Mouse (Mus musculus): ENCODE results near the gene Emid1.

Emid1 gene

GRCm38 (mm10) chr11:5176685-5177084 lies 24.6 kb upstream of the Emid1 start:
- Histone ChIP-seq H3K27me3 (ENCODE audit: control insufficient read depth, insufficient read depth, low read length, poor library complexity, severe bottlenecking) (no peaks in the 10 kb centered on the region), H3K36me3 (ENCODE audit: control insufficient read depth, insufficient read depth, low read length, poor library complexity, severe bottlenecking) (no peaks in the 10 kb centered on the region)
- DNase-seq (ENCODE audit: low read depth, low spot score), result peak; percentile 60

DNA sequence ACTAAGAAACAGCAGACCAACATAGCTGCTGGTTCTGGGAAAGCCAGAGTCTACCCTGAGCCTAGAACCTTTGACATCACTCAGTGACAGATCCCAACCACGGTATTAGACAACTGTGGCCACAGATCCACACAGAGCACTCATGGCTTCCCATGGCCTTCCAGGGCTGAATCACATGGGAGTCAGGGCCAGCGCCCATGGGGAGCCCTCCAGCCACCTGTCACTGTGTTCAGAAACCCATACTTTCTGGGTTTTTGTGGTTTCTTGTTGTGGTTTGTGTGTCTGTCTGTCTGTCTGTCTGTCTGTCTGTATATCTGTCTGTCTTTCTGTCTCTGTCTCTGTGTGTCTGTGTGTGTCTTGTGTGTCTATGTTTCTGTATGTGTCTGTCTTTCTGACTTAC lies 23.8 kb upstream of the Emid1 start:
- Histone ChIP-seq H3K36me3 (ENCODE audit: control insufficient read depth, insufficient read depth, low read length, poor library complexity, severe bottlenecking) (no peaks in the 10 kb centered on the region), H3K27me3 (ENCODE audit: control insufficient read depth, insufficient read depth, low read length, poor library complexity, severe bottlenecking) (no peaks in the 10 kb centered on the region)
- DNase-seq (ENCODE audit: low read depth, low spot score), result no peak

DNA sequence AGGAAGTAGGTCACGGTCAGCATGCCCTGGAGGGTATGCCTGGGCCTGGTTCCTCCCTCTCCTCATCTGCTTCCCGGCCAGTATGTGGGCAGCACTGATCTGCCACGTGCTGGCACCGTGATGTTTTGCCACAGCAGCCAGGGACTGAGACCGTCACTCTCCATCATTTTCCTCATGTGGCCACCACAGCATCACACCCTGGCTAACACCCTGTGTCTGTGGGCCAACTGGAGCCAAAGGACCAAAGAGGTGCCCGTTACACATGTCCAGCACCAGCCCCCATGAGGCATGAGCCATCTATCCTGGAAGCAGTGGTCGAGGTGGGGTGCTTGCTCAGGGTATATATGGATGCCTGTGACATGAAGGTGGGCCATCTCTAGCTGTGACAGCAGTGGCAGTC lies 23.1 kb upstream of the Emid1 start:
- no peaks in the 10 kb centered on the region for H3K27me3 ChIP-seq (ENCODE audit: control insufficient read depth, insufficient read depth, low read length, poor library complexity, severe bottlenecking)
- DNase-seq (ENCODE audit: low read depth, low spot score), result no peak
- no peaks in the 10 kb centered on the region for H3K36me3 ChIP-seq (ENCODE audit: control insufficient read depth, insufficient read depth, low read length, poor library complexity, severe bottlenecking)

- H3K36me3 ChIP-seq (ENCODE audit: control insufficient read depth, insufficient read depth, low read length, poor library complexity, severe bottlenecking), result no peaks in the 10 kb centered on the region
- DNase-seq (ENCODE audit: low read depth, low spot score), result no peak
Measured at GRCm38 (mm10) chr11:5172861-5173260, 20.8 kb upstream of the Emid1 start.

DNA sequence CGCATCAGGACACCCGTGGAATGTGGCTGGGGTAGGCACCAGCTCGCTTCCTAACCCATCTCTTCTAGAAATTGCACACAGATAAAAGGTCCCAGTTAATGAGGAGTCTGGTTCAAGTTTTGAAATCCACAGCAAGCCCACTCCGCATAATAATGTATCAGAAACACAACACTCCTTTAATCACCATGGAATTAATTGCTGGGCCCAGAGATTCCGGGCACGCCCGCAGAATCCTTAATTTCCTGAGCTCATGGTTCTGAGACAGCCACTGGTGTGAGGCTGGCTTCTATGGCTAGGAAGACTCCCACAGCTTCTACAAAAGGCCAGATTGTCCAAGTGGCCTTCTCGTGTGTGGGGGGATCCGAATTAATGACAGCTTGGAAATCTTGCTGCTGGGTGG lies 15.3 kb upstream of the Emid1 start:
- Histone ChIP-seq H3K27me3 (ENCODE audit: control insufficient read depth, insufficient read depth, low read length, poor library complexity, severe bottlenecking) (no peaks in the 10 kb centered on the region), H3K36me3 (ENCODE audit: control insufficient read depth, insufficient read depth, low read length, poor library complexity, severe bottlenecking) (no peaks in the 10 kb centered on the region)
- no peak for DNase-seq (ENCODE audit: low read depth, low spot score)

More at GRCm38 (mm10) chr11:5172861-5173260, 20.8 kb upstream of the Emid1 start:
- H3K27me3 ChIP-seq (ENCODE audit: control insufficient read depth, insufficient read depth, low read length, poor library complexity, severe bottlenecking), result no peaks in the 10 kb centered on the region

DNA sequence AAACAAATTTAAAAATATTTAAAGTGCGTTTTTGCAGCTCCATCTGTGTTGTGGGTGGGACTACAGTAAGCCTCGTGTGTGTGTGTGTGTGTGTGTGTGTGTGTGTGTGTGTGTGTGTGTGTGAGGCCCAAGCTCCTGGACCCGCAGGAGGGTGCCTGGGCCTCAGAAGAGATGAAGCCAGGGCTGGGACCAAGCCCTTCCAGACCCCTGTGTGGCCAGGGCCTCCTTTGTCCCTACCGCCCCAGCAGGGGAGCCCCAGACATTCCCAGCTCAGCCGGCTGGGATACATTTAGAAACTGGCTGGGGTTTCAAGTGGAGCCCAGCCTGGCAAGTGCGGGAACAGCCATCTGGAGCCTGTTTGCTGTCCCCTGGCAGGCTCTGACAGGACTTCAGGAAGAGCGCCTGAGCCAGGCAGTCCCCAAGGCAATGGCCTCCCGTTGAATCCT lies 13.4 kb upstream of the Emid1 start:
- DNase-seq (ENCODE audit: low read depth, low spot score), result no peak
- no peaks in the 10 kb centered on the region for H3K27me3 ChIP-seq (ENCODE audit: control insufficient read depth, insufficient read depth, low read length, poor library complexity, severe bottlenecking)
- H3K36me3 ChIP-seq (ENCODE audit: control insufficient read depth, insufficient read depth, low read length, poor library complexity, severe bottlenecking), result no peaks in the 10 kb centered on the region

- no peak for DNase-seq (ENCODE audit: low read depth, low spot score)
- H3K27me3 ChIP-seq (ENCODE audit: control insufficient read depth, insufficient read depth, low read length, poor library complexity, severe bottlenecking), result no peaks in the 10 kb centered on the region
- no peaks in the 10 kb centered on the region for H3K36me3 ChIP-seq (ENCODE audit: control insufficient read depth, insufficient read depth, low read length, poor library complexity, severe bottlenecking)
Measured at GRCm38 (mm10) chr11:5164310-5164709, 12.3 kb upstream of the Emid1 start.

- DNase-seq (ENCODE audit: low read depth, low spot score), result no peak
- no peaks in the 10 kb centered on the region for H3K27me3 ChIP-seq (ENCODE audit: control insufficient read depth, insufficient read depth, low read length, poor library complexity, severe bottlenecking)
- no peaks in the 10 kb centered on the region for H3K36me3 ChIP-seq (ENCODE audit: control insufficient read depth, insufficient read depth, low read length, poor library complexity, severe bottlenecking)
Measured at GRCm38 (mm10) chr11:5163421-5163820, 11.4 kb upstream of the Emid1 start.

DNA sequence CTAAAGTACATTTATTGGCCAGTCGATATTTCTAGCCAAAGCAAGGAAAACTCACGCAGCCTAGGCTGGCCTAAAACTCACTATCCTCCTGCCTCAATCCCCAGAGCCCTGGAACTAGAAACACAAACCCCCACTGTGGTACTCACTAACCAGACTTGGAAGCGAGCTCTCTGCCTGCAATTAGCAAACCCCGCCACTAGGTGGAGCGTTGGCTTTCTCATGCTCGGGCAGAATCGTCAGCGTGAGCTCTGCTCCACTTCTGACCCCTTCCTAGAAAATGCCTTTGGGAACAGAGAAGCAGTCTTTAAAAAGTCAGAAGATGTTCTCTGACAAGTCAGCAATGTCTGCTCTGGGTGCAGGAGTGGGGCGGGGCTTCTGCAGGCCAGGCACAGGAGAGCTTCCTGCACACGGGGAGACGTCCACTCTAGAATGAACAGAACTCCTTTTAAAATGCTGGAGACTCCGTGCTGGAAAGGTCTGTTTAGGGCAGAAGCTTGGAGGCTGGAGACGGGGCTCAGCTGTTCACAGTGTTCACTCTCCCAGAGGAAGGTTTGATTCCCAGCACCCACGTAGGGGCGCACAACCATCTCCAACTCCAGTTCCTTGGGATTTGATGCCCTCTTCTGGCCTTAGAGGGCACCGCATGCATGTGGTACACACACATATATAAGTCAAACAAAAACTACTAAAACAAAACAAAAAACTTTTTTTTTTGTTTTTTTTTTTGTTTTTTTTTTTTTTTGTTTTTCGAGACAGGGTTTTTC lies 8.8 kb upstream of the Emid1 start:
- H3K36me3 ChIP-seq (ENCODE audit: control insufficient read depth, insufficient read depth, low read length, poor library complexity, severe bottlenecking), result no peaks in the 10 kb centered on the region

GRCm38 (mm10) chr11:5158056-5158455 lies 6.0 kb upstream of the Emid1 start:
- no peaks in the 10 kb centered on the region for H3K36me3 ChIP-seq (ENCODE audit: control insufficient read depth, insufficient read depth, low read length, poor library complexity, severe bottlenecking)
- no peaks in the 10 kb centered on the region for H3K27me3 ChIP-seq (ENCODE audit: control insufficient read depth, insufficient read depth, low read length, poor library complexity, severe bottlenecking)
- peak; percentile 54 for DNase-seq (ENCODE audit: low read depth, low spot score)

More for the DNA sequence above, 8.8 kb upstream of the Emid1 start:
- DNase-seq (ENCODE audit: low read depth, low spot score), result peak; percentile 75
- no peaks in the 10 kb centered on the region for H3K27me3 ChIP-seq (ENCODE audit: control insufficient read depth, insufficient read depth, low read length, poor library complexity, severe bottlenecking)

GRCm38 (mm10) chr11:5154961-5155805 lies 3.1 kb upstream of the Emid1 start:
- no peak for DNase-seq (ENCODE audit: low read depth, low spot score)
- no peaks in the 10 kb centered on the region for H3K27me3 ChIP-seq (ENCODE audit: control insufficient read depth, insufficient read depth, low read length, poor library complexity, severe bottlenecking)
- H3K36me3 ChIP-seq (ENCODE audit: control insufficient read depth, insufficient read depth, low read length, poor library complexity, severe bottlenecking), result no peaks in the 10 kb centered on the region

- Histone ChIP-seq H3K27me3 (ENCODE audit: control insufficient read depth, insufficient read depth, low read length, poor library complexity, severe bottlenecking) (no peaks in the 10 kb centered on the region), H3K36me3 (ENCODE audit: control insufficient read depth, insufficient read depth, low read length, poor library complexity, severe bottlenecking) (no peaks in the 10 kb centered on the region)
- no peak for DNase-seq (ENCODE audit: low read depth, low spot score)
Measured at GRCm38 (mm10) chr11:5151247-5151630, 818 bp downstream of the Emid1 start.

GRCm38 (mm10) chr11:5150416-5151246 lies 1.4 kb downstream of the Emid1 start:
- H3K27me3 ChIP-seq (ENCODE audit: control insufficient read depth, insufficient read depth, low read length, poor library complexity, severe bottlenecking), result no peaks in the 10 kb centered on the region
- peak; percentile 77 for DNase-seq (ENCODE audit: low read depth, low spot score)

GRCm38 (mm10) chr11:5149955-5150354 lies 2.1 kb downstream of the Emid1 start:
- Histone ChIP-seq H3K36me3 (ENCODE audit: control insufficient read depth, insufficient read depth, low read length, poor library complexity, severe bottlenecking) (no peaks in the 10 kb centered on the region), H3K27me3 (ENCODE audit: control insufficient read depth, insufficient read depth, low read length, poor library complexity, severe bottlenecking) (no peaks in the 10 kb centered on the region)
- no peak for DNase-seq (ENCODE audit: low read depth, low spot score)

More at GRCm38 (mm10) chr11:5150416-5151246, 1.4 kb downstream of the Emid1 start:
- H3K36me3 ChIP-seq (ENCODE audit: control insufficient read depth, insufficient read depth, low read length, poor library complexity, severe bottlenecking), result no peaks in the 10 kb centered on the region
